Comparison of ENCODE assay signal across 10 mouse cellular contexts in genomic region chr15:52928408-52928807, GRCm38 (mm10).
DNase-seq lines count a peak whose midpoint lies in the region; ATAC-seq and TF ChIP-seq lines count a peak whose summit lies in the region.
"Had no signal": no experiment of that assay in that cellular context is flagged by ENCODE, and none has a peak within 500 bp of the region (broad histone marks: within the 10 kb centered on the region; RNA-seq: fewer than 3 reads in every experiment).

No protein-coding gene starts in this region.

- no peaks in the 10 kb centered on the region for H3K4me1 ChIP-seq in stomach, embryonic 14.5 days (ENCODE audit: control insufficient read depth, insufficient read depth, low read length)
- H3K4me1 ChIP-seq in stomach, postnatal 0 days (replicated peaks; ENCODE audit: control insufficient read depth, insufficient read depth), result no peaks in the 10 kb centered on the region
- H3K4me1 ChIP-seq in embryonic facial prominence, embryonic 15.5 days, result no peaks in the 10 kb centered on the region
- H3K4me1 ChIP-seq: neural tube, embryonic 13.5 days had no signal

- no peak overlapping the region for H3K27ac ChIP-seq in stomach, embryonic 14.5 days (ENCODE audit: low read length)
- H3K27ac ChIP-seq in stomach, postnatal 0 days (replicated peaks), result no peak overlapping the region
- H3K27ac ChIP-seq in embryonic facial prominence, embryonic 15.5 days (replicated peaks), result no peak overlapping the region
- H3K27ac ChIP-seq: neural tube, embryonic 13.5 days had no signal

- TF ChIP-seq CTCF in stomach, postnatal 0 days (IDR thresholded peaks at IDR 0.05; ENCODE audit: low read depth), result no peak

- no peak for TF ChIP-seq EP300 in stomach, postnatal 0 days (optimal IDR thresholded peaks at IDR 0.05)

- no peaks in the 10 kb centered on the region for H3K9me3 ChIP-seq in stomach, embryonic 14.5 days (ENCODE audit: control insufficient read depth, low read depth, low read length)
- H3K9me3 ChIP-seq in stomach, postnatal 0 days (ENCODE audit: control insufficient read depth, low read length), result no peaks in the 10 kb centered on the region
- H3K9me3 ChIP-seq in embryonic facial prominence, embryonic 15.5 days (replicated peaks), result no peaks in the 10 kb centered on the region
- H3K9me3 ChIP-seq: neural tube, embryonic 13.5 days had no signal

- no peak overlapping the region for H3K4me2 ChIP-seq in stomach, embryonic 14.5 days (replicated peaks; ENCODE audit: low read depth, low read length)
- H3K4me2 ChIP-seq in stomach, postnatal 0 days (replicated peaks; ENCODE audit: low read depth), result no peak overlapping the region
- no peak overlapping the region for H3K4me2 ChIP-seq in embryonic facial prominence, embryonic 15.5 days (replicated peaks)
- H3K4me2 ChIP-seq: neural tube, embryonic 13.5 days had no signal

- peak; percentile 63; the same call in 1 of the 2 replicates for ATAC-seq in stomach, embryonic 14.5 days (ENCODE audit: insufficient number of reproducible peaks, insufficient read depth, low FRiP score, low read depth)
- ATAC-seq in stomach, postnatal 0 days (ENCODE audit: low FRiP score, low TSS enrichment), result no peak
- peak; percentile 39; the same call in 1 of the 2 replicates for ATAC-seq in embryonic facial prominence, embryonic 15.5 days (ENCODE audit: insufficient number of reproducible peaks, low FRiP score, low TSS enrichment, low read depth)

- 39% methylated on average over 3 of the region's 3 CpGs for WGBS in stomach, embryonic 14.5 days
- WGBS in stomach, postnatal 0 days, result 39% methylated on average over 3 of the region's 3 CpGs
- WGBS in embryonic facial prominence, embryonic 15.5 days, result 43% methylated on average over 3 of the region's 3 CpGs

- no peaks in the 10 kb centered on the region for H3K36me3 ChIP-seq in stomach, embryonic 14.5 days (ENCODE audit: control insufficient read depth, insufficient read depth, low read length)
- H3K36me3 ChIP-seq in stomach, postnatal 0 days (ENCODE audit: control insufficient read depth, insufficient read depth, low read length), result no peaks in the 10 kb centered on the region
- H3K36me3 ChIP-seq in embryonic facial prominence, embryonic 15.5 days, result no peaks in the 10 kb centered on the region
- H3K36me3 ChIP-seq: neural tube, embryonic 13.5 days had no signal

- H3K9ac ChIP-seq in stomach, embryonic 14.5 days (replicated peaks; ENCODE audit: low read depth, low read length), result no peak overlapping the region
- no peak overlapping the region for H3K9ac ChIP-seq in stomach, postnatal 0 days (ENCODE audit: low read length)
- no peak overlapping the region for H3K9ac ChIP-seq in embryonic facial prominence, embryonic 15.5 days
- H3K9ac ChIP-seq: neural tube, embryonic 13.5 days had no signal

- peak; percentile 6 for DNase-seq in embryo, embryonic 10.5 days (ENCODE audit: low spot score)
- no peak for DNase-seq in embryo, embryonic 9.5 days (ENCODE audit: extremely low spot score)
- DNase-seq in stomach, postnatal 0 days (ENCODE audit: low spot score), result no peak
- DNase-seq in yolk sac, embryonic 10.5 days (ENCODE audit: low spot score), result peak; percentile 26
- DNase-seq in layer of hippocampus, postnatal 25 days (ENCODE audit: extremely low spot score in 1 of 2, low spot score in 1 of 2), result no peak
- no peak for DNase-seq in spleen, postnatal 10 days (ENCODE audit: low spot score in 2 of 2)
- DNase-seq: kidney, adult 9 months had no signal

- no peaks in the 10 kb centered on the region for H3K27me3 ChIP-seq in stomach, embryonic 14.5 days (ENCODE audit: control insufficient read depth, insufficient read depth, low read length)
- H3K27me3 ChIP-seq in stomach, postnatal 0 days (ENCODE audit: control insufficient read depth, insufficient read depth, low read length), result no peaks in the 10 kb centered on the region
- H3K27me3 ChIP-seq in embryonic facial prominence, embryonic 15.5 days, result no peaks in the 10 kb centered on the region
- H3K27me3 ChIP-seq: neural tube, embryonic 13.5 days had no signal

- no peak overlapping the region for H3K4me3 ChIP-seq in stomach, embryonic 14.5 days (ENCODE audit: low read depth, low read length)
- H3K4me3 ChIP-seq in stomach, postnatal 0 days (ENCODE audit: low read depth, low read length), result no peak overlapping the region
- no peak overlapping the region for H3K4me3 ChIP-seq in embryonic facial prominence, embryonic 15.5 days (replicated peaks)
- H3K4me3 ChIP-seq: neural tube, embryonic 13.5 days had no signal

Comparison
In these comparisons a context has a peak if more than half of its experiments do, and no peak if none do; other contexts are left out.
1. DNase-seq: peak in embryo, embryonic 10.5 days (single experiment) and yolk sac, embryonic 10.5 days (single experiment); none in embryo, embryonic 9.5 days (single experiment), stomach, postnatal 0 days (single experiment), layer of hippocampus, postnatal 25 days (0 of 2) and spleen, postnatal 10 days (0 of 2).